Mouse (Mus musculus) erythroblast, embryonic 14.5 days (primary cell): ENCODE results near the gene Rabac1. TPM values are rescaled to one million over a fixed set of nuclear protein-coding genes. Genes with fewer than 3 reads are reported as not detected.

ENCODE experiments used
- H3K27me3 ChIP-seq: 2 replicates; pipeline ENCODE4 v1.6.1; 2012; ENCODE audit warnings: inconsistent platforms; ENCODE audit not compliant: control insufficient read depth
- H3K36me3 ChIP-seq: 2 replicates; pipeline ENCODE4 v1.6.1; 2012; ENCODE audit warnings: mild to moderate bottlenecking, inconsistent platforms; ENCODE audit not compliant: control insufficient read depth
- H3K4me1 ChIP-seq: 2 replicates; pipeline ENCODE4 v1.6.1; 2012; ENCODE audit warnings: inconsistent platforms; ENCODE audit not compliant: control insufficient read depth
- H3K4me3 ChIP-seq: replicated peaks from 2 replicates; pipeline ENCODE3; 2012; ENCODE audit warnings: moderate library complexity, mild to moderate bottlenecking, inconsistent platforms
- H3K9me3 ChIP-seq: 2 replicates; pipeline ENCODE4 v1.6.1; 2012; ENCODE audit warnings: low read length, inconsistent platforms, mixed read lengths; ENCODE audit not compliant: control insufficient read depth
- GATA1 ChIP-seq: IDR thresholded peaks from 2 replicates; pipeline ENCODE4 v1.6.1; 2012; ENCODE audit warnings: low read length, inconsistent platforms, mixed read lengths
- TAL1 ChIP-seq: IDR thresholded peaks from 3 replicates; pipeline ENCODE4 v1.6.1; 2012; ENCODE audit warnings: low read length, inconsistent platforms, mixed read lengths
- polyA plus RNA-seq: library from polyadenylated mRNA; stranded (reverse); fragments of >175 nt; gene quantifications from 2 replicates; pipeline ENCODE4 v1.2.3, GENCODE M21; 2012

Rabac1 gene
- 10.4 and 12.9 TPM in 2 replicates for polyA plus RNA-seq

GRCm38 (mm10) chr7:24971972-24972893 lies at the start of gene Rabac1:
Gene Rabac1, minus strand, starts transcription at chr7:24972754.
- Histone ChIP-seq H3K27me3 (no peaks in the 10 kb centered on the region), H3K4me3 (peak within 1 kb of the TSS; percentile 82), H3K9me3 (no peaks in the 10 kb centered on the region), H3K36me3 (peaks cover 7% of the 10 kb centered on the region), H3K4me1 (peaks cover 29% of the 10 kb centered on the region)
- TF ChIP-seq TAL1, result no peak
- TF ChIP-seq GATA1, result no peak

GRCm38 (mm10) chr7:25011592-25011991 lies 39.0 kb upstream of the Rabac1 start:
- Histone ChIP-seq H3K36me3 (no peaks in the 10 kb centered on the region; the same call in 1 of the 2 replicates), H3K9me3 (no peaks in the 10 kb centered on the region), H3K4me3 (no peak overlapping the region), H3K27me3 (peaks cover 54% of the 10 kb centered on the region), H3K4me1 (peaks cover 4% of the 10 kb centered on the region)
- TF ChIP-seq GATA1 (no peak), TAL1 (no peak)

- H3K4me1 ChIP-seq, result peaks cover 4% of the 10 kb centered on the region
- H3K9me3 ChIP-seq, result no peaks in the 10 kb centered on the region
- TF ChIP-seq GATA1 (no peak), TAL1 (no peak)
- no peak overlapping the region for H3K4me3 ChIP-seq
- H3K36me3 ChIP-seq, result no peaks in the 10 kb centered on the region; the same call in 1 of the 2 replicates
- peaks cover 67% of the 10 kb centered on the region for H3K27me3 ChIP-seq
These were observed 37.7 kb upstream of the Rabac1 start for GRCm38 (mm10) chr7:25010090-25010913.

- Histone ChIP-seq H3K4me1 (peaks cover 4% of the 10 kb centered on the region), H3K9me3 (no peaks in the 10 kb centered on the region), H3K27me3 (peaks cover 74% of the 10 kb centered on the region), H3K4me3 (no peak overlapping the region), H3K36me3 (no peaks in the 10 kb centered on the region)
- no peak for TF ChIP-seq TAL1
- TF ChIP-seq GATA1, result no peak
These were observed 36.6 kb upstream of the Rabac1 start for GRCm38 (mm10) chr7:25009099-25009700.

GRCm38 (mm10) chr7:25008635-25009034 lies 36.1 kb upstream of the Rabac1 start:
- Histone ChIP-seq H3K4me1 (peaks cover 4% of the 10 kb centered on the region), H3K27me3 (peaks cover 79% of the 10 kb centered on the region), H3K4me3 (no peak overlapping the region), H3K9me3 (no peaks in the 10 kb centered on the region), H3K36me3 (no peaks in the 10 kb centered on the region)
- no peak for TF ChIP-seq TAL1
- TF ChIP-seq GATA1, result no peak

GRCm38 (mm10) chr7:25007609-25008374 lies 35.2 kb upstream of the Rabac1 start:
- H3K27me3 ChIP-seq, result peaks cover 84% of the 10 kb centered on the region
- H3K4me1 ChIP-seq, result peaks cover 4% of the 10 kb centered on the region

GRCm38 (mm10) chr7:25006586-25007364 lies 34.2 kb upstream of the Rabac1 start:
- Histone ChIP-seq H3K4me1 (peaks cover 4% of the 10 kb centered on the region), H3K36me3 (no peaks in the 10 kb centered on the region), H3K4me3 (no peak overlapping the region), H3K9me3 (no peaks in the 10 kb centered on the region), H3K27me3 (peaks cover 82% of the 10 kb centered on the region)
- TF ChIP-seq TAL1, result no peak
- no peak for TF ChIP-seq GATA1

More at GRCm38 (mm10) chr7:25007609-25008374, 35.2 kb upstream of the Rabac1 start:
- no peaks in the 10 kb centered on the region for H3K36me3 ChIP-seq
- H3K4me3 ChIP-seq, result no peak overlapping the region
- no peaks in the 10 kb centered on the region for H3K9me3 ChIP-seq
- TF ChIP-seq GATA1 (no peak), TAL1 (no peak)
